Mouse (Mus musculus) olfactory bulb, adult 2 months (tissue): ENCODE data around the gene Abca3.

Source experiments
- CTCF ChIP-seq: fragments of 200-500 bp; IDR thresholded peaks from 2 replicates; pipeline ENCODE4 v1.5.1; 2012; ENCODE audit warnings: low read depth, mild to moderate bottlenecking, low read length, moderate library complexity; ENCODE audit not compliant: insufficient read depth
- POLR2A ChIP-seq: fragments of 200-500 bp; IDR thresholded peaks from 2 replicates; pipeline ENCODE4 v1.6.1; 2012; ENCODE audit warnings: mild to moderate bottlenecking, low read depth, low read length, moderate library complexity; ENCODE audit not compliant: insufficient read depth

DNA sequence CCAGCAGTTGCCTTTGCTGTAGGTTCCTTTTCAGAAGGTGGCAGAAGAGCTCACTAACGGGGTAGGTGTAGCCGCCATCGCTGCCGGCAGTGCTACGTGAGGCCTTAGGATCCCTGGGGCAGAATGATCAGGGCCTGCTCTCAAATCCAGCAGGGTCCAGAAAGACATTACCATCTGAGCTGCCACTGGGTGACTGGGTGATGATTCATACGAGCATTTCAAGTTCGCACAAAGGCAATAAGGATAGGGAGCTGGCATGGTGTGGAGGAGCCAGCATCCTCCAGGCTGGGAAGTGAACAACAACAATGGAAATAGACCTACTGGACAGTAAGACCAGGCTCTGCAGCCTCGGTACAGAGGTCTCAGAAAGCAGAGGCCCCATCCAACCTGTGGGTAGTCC, 88.6 kb downstream of the Abca3 start:
- TF ChIP-seq CTCF (no peak), POLR2A (no peak)
